Mouse (Mus musculus): ENCODE measurements around the gene Slc52a3. TPM values are rescaled to one million over a fixed set of nuclear protein-coding genes. Genes with fewer than 3 reads are reported as not detected.

Slc52a3 gene
- total and polyA plus RNA-seq, 3 experiments: 0.02 to 0.05 TPM; not detected in 1

GRCm38 (mm10) chr2:152055406-152055805, 59.1 kb downstream of the Slc52a3 start:
- DNase-seq (ENCODE audit: low spot score): no peak
- Histone ChIP-seq H3K27me3 (ENCODE audit: insufficient read depth, low read length) (peaks cover 19% of the 10 kb centered on the region), H3K4me3 (ENCODE audit: low read depth, low read length) (no peak overlapping the region), H3K4me1 (ENCODE audit: insufficient read depth, low read depth, low read length) (no peaks in the 10 kb centered on the region), H3K9me3 (replicated peaks) (no peaks in the 10 kb centered on the region), H3K36me3 (replicated peaks) (no peaks in the 10 kb centered on the region)
- no peak for ATAC-seq (ENCODE audit: extremely low read depth, insufficient number of reproducible peaks, low FRiP score, poor library complexity, severe bottlenecking)
- TF ChIP-seq GATA2 (IDR thresholded peaks at IDR 0.05; ENCODE audit: borderline replicate concordance, low read depth, low read length): no peak
- no peak for TF ChIP-seq TAL1 (conservative IDR thresholded peaks at IDR 0.05; ENCODE audit: low read depth, low read length)
- no peak for TF ChIP-seq GATA1 (IDR thresholded peaks at IDR 0.05; ENCODE audit: borderline replicate concordance, low read length)
- TF ChIP-seq POLR2AphosphoS5 (IDR thresholded peaks at IDR 0.05; ENCODE audit: insufficient replicate concordance, low read depth, low read length): no peak
- no peak for TF ChIP-seq CTCF (IDR thresholded peaks at IDR 0.05; ENCODE audit: low read depth, low read length)

- Histone ChIP-seq H3K4me3 (ENCODE audit: low read depth, low read length) (no peak overlapping the region), H3K9me3 (replicated peaks) (no peaks in the 10 kb centered on the region), H3K4me1 (ENCODE audit: insufficient read depth, low read depth, low read length) (no peaks in the 10 kb centered on the region), H3K27me3 (ENCODE audit: insufficient read depth, low read length) (peaks cover 19% of the 10 kb centered on the region), H3K36me3 (replicated peaks) (no peaks in the 10 kb centered on the region)
- TF ChIP-seq TAL1 (conservative IDR thresholded peaks at IDR 0.05; ENCODE audit: low read depth, low read length) (no peak), GATA2 (IDR thresholded peaks at IDR 0.05; ENCODE audit: borderline replicate concordance, low read depth, low read length) (no peak), CTCF (IDR thresholded peaks at IDR 0.05; ENCODE audit: low read depth, low read length) (no peak), GATA1 (IDR thresholded peaks at IDR 0.05; ENCODE audit: borderline replicate concordance, low read length) (no peak), POLR2AphosphoS5 (IDR thresholded peaks at IDR 0.05; ENCODE audit: insufficient replicate concordance, low read depth, low read length) (no peak)
- DNase-seq (ENCODE audit: low spot score) (no peak), ATAC-seq (ENCODE audit: extremely low read depth, insufficient number of reproducible peaks, low FRiP score, poor library complexity, severe bottlenecking) (no peak)
Measured at GRCm38 (mm10) chr2:152056368-152057251, 60.3 kb downstream of the Slc52a3 start.

GRCm38 (mm10) chr2:152057252-152057563, 60.9 kb downstream of the Slc52a3 start:
- H3K36me3 ChIP-seq (replicated peaks): no peaks in the 10 kb centered on the region
- no peaks in the 10 kb centered on the region for H3K4me1 ChIP-seq (ENCODE audit: insufficient read depth, low read depth, low read length)
- TF ChIP-seq GATA1 (IDR thresholded peaks at IDR 0.05; ENCODE audit: borderline replicate concordance, low read length) (no peak), GATA2 (IDR thresholded peaks at IDR 0.05; ENCODE audit: borderline replicate concordance, low read depth, low read length) (no peak), TAL1 (conservative IDR thresholded peaks at IDR 0.05; ENCODE audit: low read depth, low read length) (no peak), POLR2AphosphoS5 (IDR thresholded peaks at IDR 0.05; ENCODE audit: insufficient replicate concordance, low read depth, low read length) (no peak), CTCF (IDR thresholded peaks at IDR 0.05; ENCODE audit: low read depth, low read length) (no peak)
- no peak for DNase-seq (ENCODE audit: low spot score)
- no peak for ATAC-seq (ENCODE audit: extremely low read depth, insufficient number of reproducible peaks, low FRiP score, poor library complexity, severe bottlenecking)
- H3K9me3 ChIP-seq (replicated peaks): no peaks in the 10 kb centered on the region
- no peak overlapping the region for H3K4me3 ChIP-seq (ENCODE audit: low read depth, low read length)
- H3K27me3 ChIP-seq (ENCODE audit: insufficient read depth, low read length): peaks cover 19% of the 10 kb centered on the region

Other genes with a start within 250 kb of the Slc52a3 start
- not detected in 2 replicates for gene Rspo4, start 153.6 kb upstream of the Slc52a3 start, total RNA-seq (2014; fragmentation: Nextera tagmentation)
- 0.11 TPM in 1 of 2 replicates, not detected in the other for gene Rspo4, start 153.6 kb upstream of the Slc52a3 start, total RNA-seq (2017)
- gene Rspo4, start 153.6 kb upstream of the Slc52a3 start, polyA plus RNA-seq (2012): not detected in 2 replicates
- not detected in 2 replicates for gene Angpt4, start 85.3 kb upstream of the Slc52a3 start, total RNA-seq (2014; fragmentation: Nextera tagmentation)
- not detected in 2 replicates for gene Angpt4, start 85.3 kb upstream of the Slc52a3 start, total RNA-seq (2017)
- gene Angpt4, start 85.3 kb upstream of the Slc52a3 start, polyA plus RNA-seq (2012): not detected in 2 replicates
- gene Fam110a, start 16.3 kb upstream of the Slc52a3 start, total RNA-seq (2014; fragmentation: Nextera tagmentation): 4.1 and 5.2 TPM in 2 replicates
- gene Fam110a, start 16.3 kb upstream of the Slc52a3 start, total RNA-seq (2017): 3.4 and 3.8 TPM in 2 replicates
- gene Fam110a, start 16.3 kb upstream of the Slc52a3 start, polyA plus RNA-seq (2012): 24.7 and 30.5 TPM in 2 replicates
- gene Scrt2, start 85.0 kb downstream of the Slc52a3 start, total RNA-seq (2014; fragmentation: Nextera tagmentation): not detected in 2 replicates
- gene Scrt2, start 85.0 kb downstream of the Slc52a3 start, total RNA-seq (2017): 0.05 TPM in 1 of 2 replicates, not detected in the other
- gene Scrt2, start 85.0 kb downstream of the Slc52a3 start, polyA plus RNA-seq (2012): not detected in 2 replicates
- gene Srxn1, start 109.0 kb downstream of the Slc52a3 start, total RNA-seq (2014; fragmentation: Nextera tagmentation): 2.9 and 5.5 TPM in 2 replicates
- gene Srxn1, start 109.0 kb downstream of the Slc52a3 start, total RNA-seq (2017): 17.8 and 21.0 TPM in 2 replicates
- gene Srxn1, start 109.0 kb downstream of the Slc52a3 start, polyA plus RNA-seq (2012): 2.5 and 4.0 TPM in 2 replicates
- not detected in 2 replicates for gene Tcf15, start 147.1 kb downstream of the Slc52a3 start, total RNA-seq (2014; fragmentation: Nextera tagmentation)
- not detected in 2 replicates for gene Tcf15, start 147.1 kb downstream of the Slc52a3 start, total RNA-seq (2017)
- not detected in 2 replicates for gene Tcf15, start 147.1 kb downstream of the Slc52a3 start, polyA plus RNA-seq (2012)
- 180 and 190 TPM in 2 replicates for gene Csnk2a1, start 230.3 kb downstream of the Slc52a3 start, total RNA-seq (2014; fragmentation: Nextera tagmentation)
- 158 and 187 TPM in 2 replicates for gene Csnk2a1, start 230.3 kb downstream of the Slc52a3 start, total RNA-seq (2017)
- gene Csnk2a1, start 230.3 kb downstream of the Slc52a3 start, polyA plus RNA-seq (2012): 9.8 and 16.4 TPM in 2 replicates

Data from G1E (cell line).